Mouse (Mus musculus) frontal cortex, postnatal 36 days (tissue): ENCODE results near the gene Brsk2.
A peak's percentile ranks its signal among the peaks of the same experiment; 100 is the strongest.

Experiments
- DNase-seq, 2 experiments: peaks; one replicate each; pipeline ENCODE4 v3.0.0; 2022; ENCODE audit warnings: low spot score in 2 of 2

Gene Brsk2

GRCm38 (mm10) chr7:142025926-142026325, 76.4 kb downstream of the Brsk2 start:
- no peak for DNase-seq

- no peak for DNase-seq
Observed at GRCm38 (mm10) chr7:142030073-142030472, 80.5 kb downstream of the Brsk2 start.

- no peak for DNase-seq
Observed at GRCm38 (mm10) chr7:142034198-142034597, 84.6 kb downstream of the Brsk2 start.

GRCm38 (mm10) chr7:142035048-142035811, 85.7 kb downstream of the Brsk2 start:
- no peak for DNase-seq

- DNase-seq = peak; percentile 38 to 64
Observed at GRCm38 (mm10) chr7:142037553-142038170, 88.1 kb downstream of the Brsk2 start.

- no peak for DNase-seq
Observed at GRCm38 (mm10) chr7:142040756-142041155, 91.2 kb downstream of the Brsk2 start.

GRCm38 (mm10) chr7:142045344-142045743, 95.8 kb downstream of the Brsk2 start:
- no peak for DNase-seq

- no peak for DNase-seq
Observed at GRCm38 (mm10) chr7:142045932-142046331, 96.4 kb downstream of the Brsk2 start.

GRCm38 (mm10) chr7:142050536-142050935, 101.0 kb downstream of the Brsk2 start:
- no peak for DNase-seq
